Mouse (Mus musculus): ENCODE results near the gene Pou2f1. TPM values are rescaled to one million over a fixed set of nuclear protein-coding genes. Genes with fewer than 3 reads are reported as not detected.

Pou2f1 gene
- polyA plus RNA-seq (2012; rRNA removed), result 18.8 and 22.4 TPM in 2 replicates

GRCm38 (mm10) chr1:166002520-166003155, at the start of gene Pou2f1:
Gene Pou2f1 (minus strand): TSS chr1:166002678.

Other genes with a start within 250 kb of the Pou2f1 start
- gene Creg1, start 238.9 kb downstream of the Pou2f1 start, polyA plus RNA-seq (2012; rRNA removed), result 78.7 and 109 TPM in 2 replicates
- gene Cd247, start 214.0 kb downstream of the Pou2f1 start, polyA plus RNA-seq (2012; rRNA removed), result 0.99 and 1.2 TPM in 2 replicates
- gene Dusp27, start 125.2 kb upstream of the Pou2f1 start, polyA plus RNA-seq (2012; rRNA removed), result not detected in 2 replicates
- 0.58 and 1.3 TPM in 2 replicates for gene Gpa33, start 127.6 kb upstream of the Pou2f1 start, polyA plus RNA-seq (2012; rRNA removed)
- gene Mael, start 236.1 kb upstream of the Pou2f1 start, polyA plus RNA-seq (2012; rRNA removed), result 0.67 and 1.0 TPM in 2 replicates

All from ovary, adult 2 months (tissue).